Mouse (Mus musculus): Measurements from ENCODE around the gene Scube3.

Scube3 gene

GRCm38 (mm10) chr17:28223561-28224391 lies 81.8 kb downstream of the Scube3 start:
- peak; percentile 85 for DNase-seq

Data from right cerebral cortex, postnatal 25 days (tissue).